Mouse (Mus musculus) adrenal gland, postnatal 36 days (tissue): ENCODE measurements around the gene Dpp7. TPM values are rescaled to one million over a fixed set of nuclear protein-coding genes. Genes with fewer than 3 reads are reported as not detected.

ENCODE experiments used
- DNase-seq, 2 experiments: peaks; one replicate each; pipeline ENCODE4 v3.0.0; 2021; ENCODE audit warnings: mixed read lengths in 1 of 2
- total RNA-seq, 2 experiments: library from RNA; stranded (reverse); gene quantifications; 2 replicates each; pipeline ENCODE4 v1.2.3; 2021

Dpp7 gene
- total RNA-seq, 2 experiments from 2014 or later = 29.9 to 31.8 TPM

DNA sequence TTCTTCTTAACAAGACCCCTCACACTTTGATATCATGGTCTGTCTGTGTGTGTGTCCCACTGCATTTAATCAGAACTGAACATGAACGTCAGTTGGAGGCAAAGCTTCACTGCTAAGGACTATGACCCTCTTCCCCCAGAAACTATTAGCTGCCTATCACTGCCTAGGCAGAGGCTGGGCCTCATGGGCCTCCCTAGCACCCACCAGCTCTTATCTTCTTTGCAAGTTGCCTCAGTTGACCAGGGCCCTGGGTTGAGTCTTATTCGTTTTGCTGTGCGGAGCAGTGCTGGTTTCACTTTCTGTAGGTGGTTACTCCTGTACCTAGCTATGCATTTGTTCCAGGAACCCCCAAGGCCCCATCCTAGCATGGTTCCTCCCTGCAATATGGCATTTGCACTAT lies 13.8 kb upstream of the Dpp7 start:
- DNase-seq = no peak

DNA sequence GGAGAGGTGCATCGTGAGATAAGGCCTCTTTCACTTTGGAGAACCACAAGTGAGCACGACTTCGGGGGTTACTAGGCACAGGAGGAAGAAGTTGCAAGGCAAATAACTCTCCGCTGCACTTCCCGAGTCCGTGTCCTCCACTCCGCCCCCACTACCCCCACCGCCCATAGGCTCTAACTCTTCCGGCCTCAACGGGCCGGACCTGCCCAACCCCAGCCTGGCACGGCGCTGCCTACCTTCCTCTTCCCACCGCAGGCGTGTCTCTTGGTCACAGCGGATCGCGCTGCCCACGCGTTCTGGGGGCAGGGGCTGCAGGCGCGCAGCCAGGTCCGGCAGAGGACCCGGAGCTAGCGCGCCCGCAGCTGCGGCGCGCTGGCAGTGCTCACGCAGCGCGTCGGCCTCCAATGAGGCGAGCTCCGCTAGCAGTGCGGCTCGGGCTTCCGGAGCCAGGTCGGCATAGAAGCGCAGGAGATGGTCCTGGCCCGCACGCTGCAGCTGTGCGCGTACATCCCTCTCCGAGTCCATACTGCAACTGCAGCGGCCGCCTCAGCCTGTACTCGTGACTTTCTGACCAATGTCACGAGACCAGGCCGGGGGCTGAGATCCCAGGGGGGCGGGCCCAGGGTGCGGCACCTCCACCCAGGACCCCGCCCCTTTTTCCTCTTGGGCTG lies 9.1 kb upstream of the Dpp7 start, which contains the start of gene Uap1l1:
Uap1l1 (minus strand) TSS at position 592 of the 671 bp plus-strand sequence.
- peak; percentile 86 to 93 for DNase-seq

DNA sequence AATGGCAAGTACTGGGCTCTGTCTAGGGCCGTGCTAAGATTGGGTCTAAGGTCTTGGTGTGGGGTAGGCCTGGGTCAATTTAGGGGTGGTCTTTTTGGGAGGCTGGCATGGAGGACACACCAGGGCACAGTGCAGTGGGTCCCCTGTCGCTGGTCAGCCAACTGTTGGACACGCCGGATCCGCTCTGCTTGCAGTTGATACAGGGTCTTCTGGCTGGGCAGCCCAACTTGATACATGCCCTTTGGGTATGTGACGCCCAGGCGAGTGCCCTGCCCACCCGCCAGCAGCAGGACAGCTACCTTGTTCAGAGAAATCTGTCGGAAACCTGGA lies 8.6 kb upstream of the Dpp7 start:
- DNase-seq = no peak

DNA sequence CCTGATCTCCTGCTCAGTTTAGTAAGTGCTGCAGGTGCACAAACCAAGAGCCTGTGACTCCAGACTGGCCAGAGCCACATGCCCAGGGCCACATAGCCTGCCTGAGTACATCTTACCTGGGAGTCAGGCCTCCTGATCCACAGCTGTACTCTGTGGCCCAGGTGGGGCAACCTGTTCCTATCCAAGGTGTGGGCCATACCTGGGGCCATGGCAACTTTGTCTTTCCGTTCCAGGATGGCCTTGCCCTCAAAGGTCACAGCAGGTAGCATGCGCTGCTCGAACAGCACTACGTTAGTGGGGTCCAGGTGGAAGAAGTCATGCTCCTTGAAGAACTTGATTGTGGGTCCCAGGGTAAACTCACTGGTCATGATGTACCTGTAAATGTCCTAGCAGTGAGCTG lies 8.2 kb upstream of the Dpp7 start:
- DNase-seq = no peak

DNA sequence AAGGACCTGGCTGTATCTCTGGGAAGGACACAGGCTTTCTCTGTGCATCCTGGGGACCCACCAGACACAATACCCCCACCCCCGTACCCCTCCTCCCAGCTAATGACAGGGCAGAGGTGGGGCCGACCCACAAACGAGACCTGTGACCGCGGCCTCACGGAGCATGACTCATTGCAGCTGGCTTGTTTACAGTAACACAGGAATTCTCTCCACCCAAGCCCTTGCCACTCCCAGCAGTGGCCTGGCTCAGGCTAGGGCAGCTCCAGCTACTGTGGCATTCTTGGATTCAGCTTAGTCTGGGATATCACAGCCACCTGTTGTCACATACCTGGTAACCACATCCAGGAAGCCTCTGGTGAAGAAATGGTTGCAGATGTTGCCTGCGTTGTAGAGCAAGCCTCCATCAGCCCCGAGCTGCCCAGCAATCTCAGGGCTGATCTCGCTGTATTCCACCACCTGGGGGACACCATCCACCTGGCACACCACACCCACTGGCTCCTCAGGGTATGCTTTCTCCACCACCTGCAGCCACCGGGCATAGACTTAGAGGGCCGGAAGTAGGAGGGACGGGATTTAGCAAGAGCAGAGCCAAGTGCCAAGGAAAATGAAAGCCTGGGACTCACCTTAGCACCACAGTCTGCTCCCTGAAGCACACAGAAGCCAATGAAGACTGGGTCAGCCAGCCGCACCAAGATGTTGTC lies 7.5 kb upstream of the Dpp7 start:
- DNase-seq = peak; percentile 33

DNA sequence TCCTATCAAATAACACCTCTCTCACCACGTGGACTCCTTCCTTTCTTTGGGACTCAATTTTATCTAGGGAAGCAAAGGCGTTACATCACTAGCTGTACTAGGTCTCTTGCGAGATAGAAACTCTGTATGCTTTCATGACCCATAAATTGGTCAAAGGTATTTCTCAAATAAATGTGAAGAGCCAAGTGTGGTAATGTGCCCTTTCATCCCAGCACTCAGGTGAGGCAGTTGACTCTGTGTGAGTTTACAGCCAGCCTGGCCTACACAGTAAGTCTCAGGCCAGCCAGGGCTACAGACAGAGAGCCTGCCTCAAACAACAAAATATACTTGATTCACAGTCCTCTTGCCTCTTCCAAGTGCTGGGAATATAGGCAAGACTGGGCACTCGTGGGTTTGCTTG lies 3.7 kb upstream of the Dpp7 start:
- no peak for DNase-seq

DNA sequence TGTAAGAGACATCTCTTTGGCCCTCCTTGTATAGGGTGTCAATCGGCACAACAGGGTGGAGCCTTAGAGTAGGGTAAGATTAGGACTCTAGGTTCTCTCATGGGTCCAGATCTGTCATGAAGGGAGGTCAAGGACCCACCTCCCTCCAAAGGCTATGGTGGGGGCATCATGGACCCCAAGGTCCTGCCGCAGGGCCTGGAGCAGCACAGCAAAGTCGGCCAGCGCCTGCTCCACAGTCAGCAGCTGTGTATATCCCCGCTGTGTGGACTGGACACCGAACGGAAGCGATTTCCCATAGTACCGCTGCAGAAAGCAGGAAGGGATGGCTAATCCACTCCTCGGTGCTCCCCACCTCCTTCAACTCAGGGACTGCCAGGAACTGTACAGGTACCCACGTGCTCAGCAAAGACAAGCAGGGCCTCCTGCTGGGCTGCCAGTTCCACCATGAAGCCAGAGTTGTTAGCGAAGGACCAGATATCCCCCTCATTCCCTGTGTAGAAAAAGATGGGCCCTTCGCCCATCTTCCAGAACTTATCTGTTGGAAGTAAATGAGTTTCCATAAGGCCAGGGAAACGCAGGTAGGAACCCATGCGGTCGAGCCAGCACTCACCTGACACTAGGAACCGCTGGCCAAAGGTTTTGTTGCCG lies 616 bp downstream of the Dpp7 start:
- no peak for DNase-seq

DNA sequence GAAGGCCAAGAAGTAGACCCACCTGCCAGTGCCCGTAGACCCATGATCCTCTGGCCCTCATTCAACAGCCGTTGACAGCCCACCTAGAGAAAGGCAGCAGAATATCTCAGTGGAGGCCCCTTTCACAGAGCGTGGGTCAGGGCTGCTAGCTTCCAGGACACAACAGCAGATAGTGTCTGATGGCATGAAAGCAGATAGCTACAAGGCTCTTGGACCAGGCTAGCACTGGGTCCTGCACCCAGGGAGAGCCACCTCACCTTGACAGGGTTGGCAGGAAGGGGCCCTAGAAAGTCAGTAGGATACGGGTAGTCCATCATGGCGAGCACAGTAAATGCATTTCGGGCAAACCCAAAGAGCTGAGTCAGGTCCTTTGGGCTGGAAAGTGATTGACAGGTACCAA lies 1.9 kb downstream of the Dpp7 start:
- DNase-seq = no peak

DNA sequence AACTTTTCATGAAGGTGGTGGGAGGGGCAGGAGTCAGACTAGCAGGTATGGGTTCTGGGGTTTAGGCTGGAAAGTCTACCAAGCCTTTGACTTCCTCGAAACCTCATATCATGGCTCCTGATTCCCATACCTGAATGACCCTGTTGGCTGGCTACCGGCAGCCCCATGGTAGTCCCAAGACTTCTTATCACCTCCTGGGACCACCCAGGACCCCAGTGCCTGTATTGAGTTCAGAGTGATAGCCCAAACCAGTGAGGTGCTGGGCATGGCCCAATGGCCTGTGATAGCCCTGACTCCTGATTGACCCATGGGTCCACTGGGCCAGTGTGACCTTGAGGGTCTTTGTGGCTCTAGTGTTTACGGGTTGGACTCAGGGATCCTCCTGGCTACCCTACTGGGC lies 5.5 kb downstream of the Dpp7 start:
- DNase-seq = no peak

DNA sequence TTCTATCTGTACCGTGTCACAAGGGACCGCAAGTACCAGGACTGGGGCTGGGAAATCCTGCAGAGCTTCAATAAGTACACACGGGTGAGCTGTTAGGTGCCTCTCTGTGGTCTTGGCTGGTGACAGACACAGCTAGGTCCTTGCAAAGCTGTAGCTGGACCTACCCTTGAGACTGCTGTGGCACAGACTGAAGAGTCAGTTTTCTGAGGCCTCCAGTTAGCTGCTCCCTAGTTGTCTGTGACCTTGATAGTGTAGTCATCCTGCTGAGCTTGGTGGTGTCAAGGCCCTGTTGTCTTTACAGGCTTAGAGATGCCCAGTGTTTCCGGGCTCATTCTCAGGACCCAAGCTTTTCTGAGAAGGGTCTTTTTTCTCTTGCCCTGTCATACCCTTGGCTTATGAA lies 6.7 kb downstream of the Dpp7 start:
- peak; percentile 45 to 51 for DNase-seq

DNA sequence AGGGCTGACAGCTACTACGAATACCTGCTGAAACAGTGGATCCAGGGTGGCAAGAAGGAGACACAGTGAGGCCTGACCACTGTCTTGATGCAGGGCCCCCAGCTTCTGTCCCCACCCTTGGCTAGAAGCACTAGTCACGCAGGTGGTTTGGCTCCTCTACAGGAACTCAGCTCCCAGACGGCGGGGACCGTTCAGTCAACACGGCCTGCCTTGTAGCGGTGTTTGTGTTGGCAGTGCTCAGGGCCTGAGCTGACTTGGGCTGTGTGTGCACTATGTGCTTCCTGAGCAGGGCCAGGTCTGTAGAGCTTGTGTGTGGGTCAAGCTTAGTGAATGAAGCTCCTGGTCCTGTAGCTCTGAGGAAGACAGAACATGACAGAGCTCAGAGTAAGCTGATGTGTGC lies 8.0 kb downstream of the Dpp7 start:
- no peak for DNase-seq

DNA sequence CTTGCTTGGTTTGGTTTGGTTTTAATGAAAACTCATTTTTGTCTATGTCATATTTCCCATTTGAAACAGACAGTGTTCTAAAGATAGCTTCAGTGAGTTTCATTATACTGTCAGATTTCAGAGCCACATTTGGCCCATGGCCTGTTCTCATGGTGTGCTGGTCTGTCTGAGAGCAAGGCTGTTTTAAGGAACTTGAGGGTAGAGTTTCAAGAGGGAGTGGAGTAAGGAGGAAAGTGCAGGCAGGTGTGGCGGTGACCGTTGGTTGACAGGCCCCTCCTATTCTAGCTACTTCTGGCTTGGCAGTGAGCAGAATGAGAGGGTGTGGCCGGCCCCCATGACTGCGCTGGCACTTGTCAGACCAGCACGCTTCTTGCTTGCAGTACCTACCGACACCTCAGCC lies 17.9 kb downstream of the Dpp7 start:
- no peak for DNase-seq

DNA sequence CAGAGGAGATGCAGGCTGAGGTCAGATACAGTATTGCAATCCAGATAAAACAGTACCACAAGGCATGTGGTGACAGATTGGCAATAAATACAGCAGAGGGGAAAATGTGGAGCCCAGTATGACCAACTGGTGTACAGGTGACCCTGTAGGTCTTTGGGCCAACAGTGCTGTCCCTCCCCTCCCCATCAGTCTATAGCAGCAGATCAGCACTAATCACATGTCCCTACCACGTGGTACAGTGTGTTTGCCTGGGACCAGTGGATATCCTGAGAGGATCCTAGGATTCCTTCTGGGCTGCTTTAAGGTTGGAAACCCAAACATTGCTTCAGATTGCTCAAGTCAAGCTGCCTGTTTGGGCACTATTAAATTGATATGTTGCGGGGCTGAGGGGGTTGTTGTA lies 22.6 kb downstream of the Dpp7 start:
- no peak for DNase-seq

DNA sequence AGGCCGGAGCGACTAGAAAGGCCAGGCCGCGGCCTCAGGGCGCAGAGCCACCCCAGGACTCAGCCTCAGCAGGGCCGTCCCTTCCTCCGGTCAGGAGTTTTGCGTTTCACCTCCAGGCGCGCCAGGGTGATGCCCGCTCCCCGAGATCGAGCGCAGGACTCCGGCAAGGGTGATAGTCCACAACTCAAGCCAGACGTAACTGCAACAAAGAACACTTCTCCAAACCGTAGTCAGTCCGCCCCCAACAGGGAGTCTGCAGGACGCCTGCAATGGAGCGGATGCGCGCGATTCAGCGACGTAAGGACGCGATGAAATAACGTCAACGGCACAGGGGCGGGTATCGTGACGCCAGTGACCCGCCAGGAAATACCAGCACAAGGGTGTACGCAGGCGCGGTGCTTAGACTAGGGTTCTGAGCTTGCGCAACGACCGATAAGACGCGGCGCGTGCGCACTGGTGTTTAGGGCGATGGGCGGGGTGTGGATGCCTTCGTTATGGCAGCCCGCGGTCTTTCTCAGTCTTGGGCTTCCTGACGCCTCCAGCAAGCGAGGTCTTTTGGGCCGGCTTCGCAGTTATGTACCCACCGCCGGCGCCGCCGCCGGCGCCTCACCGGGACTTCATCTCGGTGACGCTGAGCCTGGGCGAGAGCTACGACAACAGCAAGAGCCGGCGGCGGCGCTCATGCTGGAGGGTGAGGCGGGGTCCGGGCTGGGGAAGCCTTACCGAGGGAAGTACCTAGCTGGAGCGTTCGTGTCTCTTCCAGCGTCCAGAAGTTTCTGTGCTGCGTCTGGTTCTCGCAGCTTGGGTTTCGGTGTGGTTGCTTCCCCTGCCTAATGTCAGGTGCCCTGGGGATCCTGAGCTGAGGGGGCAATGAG lies 23.6 kb downstream of the Dpp7 start, which contains the start of gene Man1b1:
Man1b1 (plus strand) TSS at position 53 of the 875 bp plus-strand sequence.
- peak; percentile 99 to 100 for DNase-seq

DNA sequence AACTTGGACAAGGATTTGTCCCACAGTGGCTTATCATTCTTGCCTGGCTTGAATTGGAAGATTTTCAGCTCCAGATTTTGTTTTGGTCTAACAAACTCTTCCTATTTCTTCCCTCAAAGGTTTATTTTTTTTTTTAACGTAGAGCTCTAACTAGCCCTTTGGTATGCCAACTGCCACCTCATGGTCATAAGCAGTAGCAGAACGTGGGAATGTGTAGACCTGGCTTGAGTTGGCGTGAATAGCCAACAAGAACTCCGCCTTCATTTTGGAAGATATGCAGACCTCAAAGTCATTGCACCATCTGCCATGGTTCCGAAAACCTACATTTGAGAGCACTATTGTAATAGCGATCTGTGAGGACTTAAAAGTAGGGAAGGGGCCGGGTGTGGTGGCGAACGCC lies 24.7 kb downstream of the Dpp7 start:
- no peak for DNase-seq

DNA sequence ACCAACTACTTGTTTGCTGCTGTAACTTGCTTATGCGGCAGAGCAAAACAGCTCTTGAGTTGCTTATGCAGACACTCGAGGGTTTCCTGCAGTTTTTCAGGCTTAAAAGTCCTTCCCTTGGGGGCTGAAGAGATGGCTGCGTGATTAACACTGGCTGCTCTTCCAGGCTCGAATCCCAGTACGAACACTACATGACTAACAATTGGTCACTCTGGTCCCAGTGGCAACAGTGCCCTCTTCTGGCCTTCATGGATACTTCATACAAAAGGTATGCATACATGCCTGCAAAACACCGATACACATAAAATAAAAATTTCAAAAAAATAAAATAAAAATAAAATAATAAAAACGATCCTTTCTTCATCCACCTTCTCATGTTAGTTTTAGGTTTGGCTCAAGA lies 27.7 kb downstream of the Dpp7 start:
- peak; percentile 31 to 35 for DNase-seq

DNA sequence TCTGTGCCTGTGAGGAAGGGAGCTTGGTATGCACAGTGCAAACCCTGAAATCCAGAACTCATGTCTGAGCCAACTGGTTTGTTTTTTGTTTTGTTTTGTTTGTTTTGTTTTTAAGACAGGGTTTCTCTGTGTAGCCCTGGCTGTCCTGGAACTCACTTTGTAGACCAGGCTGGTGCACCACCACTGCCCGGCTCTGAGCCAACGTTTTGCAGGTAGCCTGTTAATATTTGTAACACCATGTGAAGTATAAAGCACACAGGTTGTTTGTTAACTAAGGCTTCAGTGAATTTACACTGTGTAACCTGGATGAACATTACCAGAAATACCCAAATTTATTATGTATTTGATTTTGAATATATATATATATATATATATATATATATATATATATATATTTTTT lies 30.1 kb downstream of the Dpp7 start:
- no peak for DNase-seq

DNA sequence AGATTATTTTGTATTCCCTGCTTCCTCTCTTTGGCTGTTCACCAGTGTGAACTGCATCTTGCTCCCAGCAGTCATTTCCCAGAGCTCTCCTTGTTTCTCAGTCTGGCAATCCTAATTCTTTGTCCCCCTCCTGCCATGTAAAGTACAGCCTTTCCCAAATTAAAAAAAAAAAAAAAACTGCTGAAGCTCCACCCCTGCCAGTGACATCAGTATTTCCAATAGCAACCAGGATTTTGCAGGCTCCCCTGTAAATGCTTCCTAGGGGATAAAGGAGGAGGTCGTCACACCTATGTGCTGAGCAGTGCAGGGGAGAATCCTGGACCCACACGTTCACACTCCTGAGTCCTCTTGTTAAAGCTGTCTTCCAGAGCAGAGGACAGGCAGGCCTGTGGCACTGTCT lies 36.1 kb downstream of the Dpp7 start:
- DNase-seq = no peak

DNA sequence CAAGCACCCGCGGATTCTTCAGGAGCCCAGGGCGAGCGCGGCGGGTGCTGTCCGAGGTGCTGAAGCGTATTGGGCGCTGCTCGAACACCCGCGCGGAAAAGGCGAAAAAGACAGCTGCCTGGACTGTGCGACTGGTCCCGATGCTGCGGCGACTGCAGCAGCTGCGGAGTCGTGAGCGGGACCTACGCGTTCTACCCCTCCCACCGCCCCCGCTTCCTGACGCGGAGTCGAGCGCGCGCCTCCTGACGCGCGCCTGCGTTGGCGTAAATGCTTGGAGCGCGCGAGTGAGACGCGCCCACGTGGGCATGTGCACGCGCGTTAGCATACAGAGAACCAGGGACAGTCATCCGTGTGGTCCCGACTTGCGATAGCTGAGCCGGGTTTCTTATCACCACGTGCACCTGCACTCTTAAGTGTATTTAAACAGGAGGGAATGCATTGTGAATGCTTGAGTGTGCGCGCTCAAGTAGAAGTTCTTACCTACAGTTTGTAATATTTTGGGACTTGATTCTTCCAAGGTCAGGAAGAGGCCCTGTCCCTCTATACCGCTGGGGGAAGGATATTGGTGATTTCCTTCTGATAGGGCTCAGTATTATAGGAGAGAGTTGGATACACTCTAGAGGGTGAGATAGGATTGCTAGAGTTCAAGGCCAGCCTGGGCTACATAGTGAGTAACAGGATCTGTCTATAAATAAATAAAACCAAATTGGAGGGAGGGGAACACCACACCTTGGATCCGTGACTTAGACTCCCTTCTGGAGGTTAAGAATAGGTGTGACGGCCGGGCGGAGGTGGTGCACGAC lies 37.0 kb downstream of the Dpp7 start, which contains the start of gene Grin1:
Grin1 (minus strand) TSS at position 217 of the 803 bp plus-strand sequence.
- DNase-seq = peak; percentile 76 to 80

DNA sequence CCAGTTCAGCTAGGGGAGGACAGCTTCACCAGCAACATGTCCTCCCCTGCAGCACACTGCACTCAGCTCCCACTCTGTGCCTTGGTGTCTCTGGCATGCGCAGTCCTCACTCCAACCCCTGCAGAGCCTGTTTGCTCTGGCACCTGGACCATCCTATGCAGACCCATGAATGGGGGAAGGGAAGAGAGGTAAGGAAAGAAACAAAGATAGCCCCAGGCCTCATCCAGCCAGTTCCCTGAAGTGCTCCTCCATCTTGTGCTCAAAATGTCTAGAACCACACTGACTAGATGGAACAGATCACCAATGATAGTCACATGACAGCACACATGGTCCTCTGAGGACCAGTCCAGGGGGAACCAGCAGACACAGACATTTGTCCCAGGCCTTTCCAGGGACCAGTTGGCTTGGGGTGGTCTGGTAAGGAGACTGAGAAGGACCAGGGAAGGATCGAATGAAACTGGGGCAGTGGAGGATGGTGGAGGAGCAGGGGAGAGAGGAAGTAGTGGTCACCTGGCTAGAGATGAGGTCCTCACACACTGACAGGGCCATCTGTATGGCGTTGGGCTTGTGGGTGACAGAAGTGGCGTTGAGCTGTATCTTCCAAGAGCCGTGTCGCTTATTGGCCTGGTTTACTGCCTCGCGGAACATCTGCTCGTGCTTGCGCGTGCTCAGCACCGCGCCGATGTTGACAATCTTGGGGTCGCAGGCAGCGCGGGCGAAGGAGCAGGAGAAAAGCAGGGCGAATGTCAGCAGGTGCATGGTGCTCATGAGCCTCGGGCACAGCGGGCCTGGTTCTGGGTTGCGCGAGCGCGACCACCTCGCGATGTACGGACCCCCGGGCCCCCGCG lies 37.8 kb downstream of the Dpp7 start:
- DNase-seq = no peak

DNA sequence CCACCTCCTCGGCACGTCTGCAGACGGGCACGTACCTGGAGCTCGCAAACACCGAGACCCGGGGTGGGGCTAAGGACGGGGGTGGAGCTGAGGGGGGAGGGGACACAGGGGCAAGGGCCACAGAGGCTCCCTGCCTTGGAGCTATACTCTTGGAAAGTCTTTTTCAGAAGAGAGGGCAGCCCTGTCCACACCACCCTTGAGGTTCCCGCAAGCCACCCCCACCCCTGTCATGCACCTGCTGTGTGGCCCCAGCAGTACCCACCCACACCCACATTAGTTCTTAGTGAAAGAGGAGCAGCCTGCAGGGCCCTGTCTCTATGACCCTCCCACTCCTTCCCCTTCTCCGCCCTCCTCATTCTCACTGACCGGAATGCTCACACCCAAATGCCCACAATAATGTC lies 44.7 kb downstream of the Dpp7 start:
- DNase-seq = no peak
